Mouse (Mus musculus): ENCODE results near the gene Kctd20.

Kctd20 gene

GRCm38 (mm10) chr17:29016705-29017104 lies 65.0 kb downstream of the Kctd20 start:
- intact Hi-C loops (cut with DNase I), result no loop called here

GRCm38 (mm10) chr17:29018292-29018984 lies 66.7 kb downstream of the Kctd20 start:
- intact Hi-C loops (cut with DNase I), result no loop called here
